Mouse (Mus musculus) frontal cortex, adult 2 months (tissue): ENCODE results near the gene Tfam. TPM values are rescaled to one million over a fixed set of nuclear protein-coding genes. Genes with fewer than 3 reads are reported as not detected.
A peak's percentile ranks its signal among the peaks of the same experiment; 100 is the strongest.

Experiments used
- DNase-seq, 2 experiments: peaks; one replicate each; pipeline ENCODE4 v3.0.0; 2022; ENCODE audit warnings: low spot score in 1 of 2; ENCODE audit errors: extremely low spot score in 1 of 2
- polyA plus RNA-seq: library from polyadenylated mRNA; depleted of rRNA; stranded (reverse); fragments of >200 nt; gene quantifications from 2 replicates; pipeline ENCODE4 v1.2.3, GENCODE M21; 2012

Tfam gene
- polyA plus RNA-seq, 1 experiment, result 24.5 TPM

GRCm38 (mm10) chr10:71234071-71234470 lies 4.0 kb downstream of the Tfam start:
- DNase-seq, result no peak

- DNase-seq, result peak; percentile 46 to 93
Measured at GRCm38 (mm10) chr10:71225894-71226293, 12.2 kb downstream of the Tfam start.

- no peak for DNase-seq
Measured at GRCm38 (mm10) chr10:71223101-71223500, 15.0 kb downstream of the Tfam start.

GRCm38 (mm10) chr10:71222639-71223038 lies 15.4 kb downstream of the Tfam start:
- no peak for DNase-seq

GRCm38 (mm10) chr10:71218228-71218892 lies 19.7 kb downstream of the Tfam start:
- DNase-seq, result peak; percentile 66 to 95

- no peak for DNase-seq
Measured at GRCm38 (mm10) chr10:71215996-71216395, 22.1 kb downstream of the Tfam start.

GRCm38 (mm10) chr10:71201512-71201911 lies 36.6 kb downstream of the Tfam start:
- no peak for DNase-seq

GRCm38 (mm10) chr10:71200964-71201363 lies 37.1 kb downstream of the Tfam start:
- no peak for DNase-seq

GRCm38 (mm10) chr10:71198676-71199075 lies 39.4 kb downstream of the Tfam start:
- DNase-seq, result no peak

GRCm38 (mm10) chr10:71197036-71197785 lies 40.9 kb downstream of the Tfam start:
- DNase-seq, result no peak

- no peak for DNase-seq
Measured at GRCm38 (mm10) chr10:71195501-71195900, 42.6 kb downstream of the Tfam start.

GRCm38 (mm10) chr10:71194713-71195112 lies 43.4 kb downstream of the Tfam start:
- DNase-seq, result no peak

- no peak for DNase-seq
Measured at GRCm38 (mm10) chr10:71193319-71193718, 44.8 kb downstream of the Tfam start.

- DNase-seq, result no peak
Measured at GRCm38 (mm10) chr10:71192886-71193285, 45.2 kb downstream of the Tfam start.

- no peak for DNase-seq
Measured at GRCm38 (mm10) chr10:71188681-71189080, 49.4 kb downstream of the Tfam start.

GRCm38 (mm10) chr10:71185059-71185458 lies 53.0 kb downstream of the Tfam start:
- no peak for DNase-seq

GRCm38 (mm10) chr10:71183339-71184031 lies 54.6 kb downstream of the Tfam start:
- no peak for DNase-seq

- no peak for DNase-seq
Measured at GRCm38 (mm10) chr10:71181931-71182330, 56.1 kb downstream of the Tfam start.

- no peak for DNase-seq
Measured at GRCm38 (mm10) chr10:71181091-71181490, 57.0 kb downstream of the Tfam start.

GRCm38 (mm10) chr10:71180057-71180456 lies 58.0 kb downstream of the Tfam start:
- no peak for DNase-seq

- no peak for DNase-seq
Measured at GRCm38 (mm10) chr10:71177201-71177600, 60.9 kb downstream of the Tfam start.

GRCm38 (mm10) chr10:71176341-71176740 lies 61.7 kb downstream of the Tfam start:
- DNase-seq, result no peak
